Mouse (Mus musculus) liver, postnatal 0 days (tissue): ENCODE results near the gene 1700056E22Rik.

Experiments
- CTCF ChIP-seq: sonication (generic); IDR thresholded peaks from 2 replicates; pipeline ENCODE4 v1.5.1; 2016; ENCODE audit warnings: antibody characterized with exemption, low read depth
- EP300 ChIP-seq: IDR thresholded peaks from 2 replicates; pipeline ENCODE4 v1.6.1; 2016; ENCODE audit warnings: antibody characterized with exemption, low read depth, mild to moderate bottlenecking

DNA sequence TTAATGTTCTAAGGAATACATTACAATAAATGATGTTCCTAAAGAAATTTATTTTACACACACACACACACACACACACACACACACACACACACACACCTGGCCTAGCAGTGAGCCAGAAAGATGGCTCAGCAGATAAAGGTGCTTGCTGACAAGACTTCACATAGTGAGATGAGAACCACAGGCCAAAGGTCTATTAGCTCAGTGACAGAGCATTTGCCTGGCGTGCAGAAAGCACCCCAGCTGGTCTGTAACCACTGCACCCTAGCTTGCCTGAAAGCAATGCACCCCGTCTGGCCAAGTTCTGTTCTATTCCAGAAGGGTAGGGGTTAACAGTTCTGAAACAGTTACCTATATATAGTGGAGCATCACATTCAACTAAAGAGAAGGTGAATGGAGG is 36.9 kb downstream of the 1700056E22Rik start:
- TF ChIP-seq EP300 (no peak), CTCF (no peak)
